Mouse (Mus musculus) olfactory bulb, adult 2 months (tissue): Measurements from ENCODE around the gene Mnat1. TPM values are rescaled to one million over a fixed set of nuclear protein-coding genes. Genes with fewer than 3 reads are reported as not detected.

Experiments
- H3K27ac ChIP-seq: fragments of 200-500 bp; 2 replicates; pipeline ENCODE4 v1.5.1; 2012; ENCODE audit warnings: low read depth, low read length; ENCODE audit not compliant: insufficient read depth
- H3K4me1 ChIP-seq: fragments of 200-500 bp; 2 replicates; pipeline ENCODE4 v1.6.1; 2012; ENCODE audit warnings: low read length; ENCODE audit not compliant: control insufficient read depth, insufficient read depth
- H3K4me3 ChIP-seq: fragments of 200-500 bp; 2 replicates; pipeline ENCODE4 v1.5.1; 2012; ENCODE audit warnings: mild to moderate bottlenecking, low read depth, low read length, moderate library complexity; ENCODE audit not compliant: insufficient read depth
- CTCF ChIP-seq: fragments of 200-500 bp; IDR thresholded peaks from 2 replicates; pipeline ENCODE4 v1.5.1; 2012; ENCODE audit warnings: low read depth, mild to moderate bottlenecking, low read length, moderate library complexity; ENCODE audit not compliant: insufficient read depth
- POLR2A ChIP-seq: fragments of 200-500 bp; IDR thresholded peaks from 2 replicates; pipeline ENCODE4 v1.6.1; 2012; ENCODE audit warnings: mild to moderate bottlenecking, low read depth, low read length, moderate library complexity; ENCODE audit not compliant: insufficient read depth
- WGBS: fragments of 180-500 bp; shearing (Covaris S2); methylation state at CpG from one replicate; pipeline ENCODE4 v1.1.7; 2018; 5-methylcytosine and 5-hydroxymethylcytosine counted together
- polyA plus RNA-seq: library from polyadenylated mRNA; stranded (reverse); fragments of >200 nt; gene quantifications from 2 replicates; pipeline ENCODE4 v1.2.4, GENCODE M21; 2012; ENCODE audit warnings: low replicate concordance; ENCODE audit not compliant: missing spikeins, insufficient read depth, insufficient read length

The Mnat1 gene
- polyA plus RNA-seq, 1 experiment: not detected

DNA sequence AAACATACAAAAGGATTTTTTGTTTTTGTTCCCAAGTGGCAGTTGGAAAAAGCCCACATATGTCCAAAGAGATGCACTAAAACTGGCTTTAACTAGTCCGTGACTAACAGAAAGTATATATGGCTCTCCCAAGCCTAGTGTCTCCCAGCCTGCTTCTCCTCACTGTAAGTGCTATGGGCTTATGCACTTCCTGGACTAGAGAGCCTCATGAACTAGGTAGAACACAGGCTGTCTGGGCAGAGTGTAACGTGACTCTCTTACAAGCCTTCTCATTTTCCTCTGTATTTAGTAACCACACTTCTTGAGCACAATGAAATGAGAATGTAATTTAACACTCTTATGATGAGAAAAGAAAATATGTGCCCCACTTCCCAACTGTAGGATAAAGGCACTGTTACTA, 185.2 kb downstream of the Mnat1 start:
- H3K4me1 ChIP-seq: no peaks in the 10 kb centered on the region
- no peak overlapping the region for H3K27ac ChIP-seq
- no peak for TF ChIP-seq CTCF
- TF ChIP-seq POLR2A: no peak
- WGBS: 87% methylated on average over 2 of the region's 2 CpGs
- H3K4me3 ChIP-seq: no peak overlapping the region

DNA sequence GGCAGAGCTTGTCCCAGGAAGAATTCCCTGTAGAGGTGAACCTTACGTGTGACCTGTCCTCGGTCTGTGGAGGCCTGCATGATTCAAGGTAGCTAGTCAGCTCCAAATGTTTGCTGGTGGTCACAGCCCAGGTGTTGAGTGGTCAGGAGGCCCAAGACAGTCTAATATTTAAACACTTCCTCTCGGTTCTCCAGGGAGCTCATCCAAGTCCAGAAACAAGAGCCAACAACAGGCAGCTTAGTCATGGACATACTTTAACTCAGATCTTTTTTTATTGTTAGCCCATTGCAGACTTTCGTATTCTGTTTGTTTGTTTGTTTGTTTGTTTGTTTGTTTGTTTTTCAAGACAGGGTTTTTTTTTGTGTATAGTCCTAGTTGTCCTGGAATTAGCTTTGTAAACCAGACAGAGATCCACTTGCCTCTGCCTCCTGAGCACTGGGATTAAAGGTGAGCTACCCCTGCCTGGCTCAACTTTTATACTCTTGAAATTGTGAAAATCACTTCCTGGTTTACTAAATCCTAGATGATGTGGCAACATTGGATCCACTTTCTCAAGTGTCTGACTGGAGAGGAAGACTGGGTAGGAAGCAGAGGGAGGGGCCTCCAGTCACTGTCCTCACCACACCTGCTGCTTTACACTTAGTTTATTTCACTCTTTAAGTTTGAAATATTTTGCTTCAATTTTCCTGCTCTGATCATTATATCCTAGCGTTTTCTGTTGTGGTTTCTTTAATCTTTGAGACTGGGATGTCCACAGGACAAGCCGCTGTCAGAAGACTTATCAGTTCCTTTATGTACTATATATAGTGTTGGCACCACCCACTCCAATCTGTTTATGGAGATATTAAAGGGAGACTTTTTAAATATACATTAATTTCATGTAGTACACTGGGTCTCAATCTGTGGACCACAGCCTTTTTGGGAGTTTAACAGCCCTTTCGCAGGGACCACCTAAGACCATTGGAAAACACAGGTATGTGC, 194.5 kb downstream of the Mnat1 start:
- 92% methylated on average over 7 of the region's 7 CpGs for WGBS
- TF ChIP-seq CTCF (no peak), POLR2A (no peak)
- Histone ChIP-seq H3K4me1 (no peaks in the 10 kb centered on the region), H3K4me3 (no peak overlapping the region), H3K27ac (no peak overlapping the region)

Other genes with a start within 250 kb of the Mnat1 start
- not detected in 2 replicates for gene Six6, start 183.8 kb upstream of the Mnat1 start, polyA plus RNA-seq
- gene 4930447C04Rik, start 182.9 kb upstream of the Mnat1 start, polyA plus RNA-seq: not detected in 2 replicates
- gene Six1, start 69.8 kb upstream of the Mnat1 start, polyA plus RNA-seq: not detected in 2 replicates
- gene Six4, start 10.3 kb upstream of the Mnat1 start, polyA plus RNA-seq: not detected in 2 replicates
- gene Trmt5, start 163.0 kb downstream of the Mnat1 start, polyA plus RNA-seq: not detected in 2 replicates
- gene Slc38a6, start 163.1 kb downstream of the Mnat1 start, polyA plus RNA-seq: not detected in 2 replicates